Mouse (Mus musculus) erythroblast, embryonic 14.5 days (primary cell): ENCODE data around the gene Myl4.

Experiments used
- GATA1 ChIP-seq: IDR thresholded peaks from 2 replicates; pipeline ENCODE4 v1.6.1; 2012; ENCODE audit warnings: low read length, inconsistent platforms, mixed read lengths
- TAL1 ChIP-seq: IDR thresholded peaks from 3 replicates; pipeline ENCODE4 v1.6.1; 2012; ENCODE audit warnings: low read length, inconsistent platforms, mixed read lengths

DNA sequence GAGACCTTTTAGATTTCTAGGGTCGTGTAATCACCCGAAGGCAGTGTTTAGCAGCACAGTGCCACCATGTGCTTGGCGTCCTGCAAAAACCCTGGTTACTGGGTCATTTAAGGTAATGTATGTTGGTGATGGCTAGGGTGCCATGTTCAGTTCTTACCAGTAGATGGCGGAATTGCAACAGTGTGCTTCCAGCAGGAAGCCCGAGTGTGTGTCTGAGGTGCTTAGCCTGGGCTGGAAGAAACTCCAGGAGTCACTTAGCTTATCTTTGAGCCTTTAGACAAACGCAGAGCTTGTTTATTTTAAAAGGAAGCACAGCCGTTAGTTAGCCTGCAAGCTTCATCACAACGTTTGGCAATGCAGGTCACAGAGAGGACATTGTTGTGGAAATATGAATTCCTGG, 39.7 kb downstream of the Myl4 start:
- TF ChIP-seq GATA1 (no peak), TAL1 (no peak)
